Mouse (Mus musculus): ENCODE results near the gene Prkch. TPM values are rescaled to one million over a fixed set of nuclear protein-coding genes. Genes with fewer than 3 reads are reported as not detected.
A peak's percentile ranks its signal among the peaks of the same experiment; 100 is the strongest.

Prkch gene
- polyA plus RNA-seq, 1 experiment, result 3.2 TPM

GRCm38 (mm10) chr12:73802379-73803057 lies 217.9 kb downstream of the Prkch start:
- H3K27me3 ChIP-seq (ENCODE audit: control insufficient read depth, insufficient read depth, low read length), result no peaks in the 10 kb centered on the region
- no peak overlapping the region for H3K4me3 ChIP-seq (replicated peaks; ENCODE audit: insufficient read depth, low read depth, low read length)
- H3K27ac ChIP-seq (ENCODE audit: insufficient read depth, low read length), result no peak overlapping the region
- WGBS, result 35% methylated on average over 10 of the region's 10 CpGs
- no peak for TF ChIP-seq POLR2A (IDR thresholded peaks at IDR 0.05; ENCODE audit: borderline replicate concordance, insufficient read depth, low read length)
- TF ChIP-seq CTCF (IDR thresholded peaks at IDR 0.05; ENCODE audit: borderline replicate concordance, insufficient read depth, low read depth, low read length), result no peak
- H3K4me1 ChIP-seq (ENCODE audit: control insufficient read depth, insufficient read depth, low read length), result peaks cover 23% of the 10 kb centered on the region; the same call in 1 of the 2 replicates
- peak; percentile 44 to 71 for DNase-seq

- peaks cover 23% of the 10 kb centered on the region; the same call in 1 of the 2 replicates for H3K4me1 ChIP-seq (ENCODE audit: control insufficient read depth, insufficient read depth, low read length)
- TF ChIP-seq CTCF (IDR thresholded peaks at IDR 0.05; ENCODE audit: borderline replicate concordance, insufficient read depth, low read depth, low read length), result no peak
- H3K27ac ChIP-seq (ENCODE audit: insufficient read depth, low read length), result no peak overlapping the region
- no peaks in the 10 kb centered on the region for H3K27me3 ChIP-seq (ENCODE audit: control insufficient read depth, insufficient read depth, low read length)
- no peak for DNase-seq
- no peak overlapping the region for H3K4me3 ChIP-seq (replicated peaks; ENCODE audit: insufficient read depth, low read depth, low read length)
- WGBS, result 97% methylated on average over 4 of the region's 4 CpGs
These were observed 219.3 kb downstream of the Prkch start for GRCm38 (mm10) chr12:73803946-73804345.

DNA sequence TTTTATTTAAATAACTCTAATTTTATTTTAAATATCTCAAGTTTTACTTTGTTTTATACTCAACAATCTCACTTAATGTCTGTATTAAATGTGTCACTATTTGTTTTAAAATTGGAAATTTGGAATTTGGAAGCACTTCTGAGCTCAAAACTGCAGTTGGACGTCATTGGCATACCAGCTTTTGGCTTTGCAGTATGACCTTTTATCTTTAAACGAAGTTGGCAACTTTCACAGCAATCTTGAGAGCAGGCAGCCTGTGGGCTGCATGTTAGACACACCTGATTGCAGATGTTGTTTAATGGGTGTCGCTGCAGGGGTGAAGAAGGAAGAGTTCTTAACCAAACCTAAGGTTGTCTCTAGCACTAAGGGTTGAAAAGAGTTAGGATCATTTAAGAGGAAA lies 220.9 kb downstream of the Prkch start:
- Histone ChIP-seq H3K27ac (ENCODE audit: insufficient read depth, low read length) (no peak overlapping the region), H3K4me1 (ENCODE audit: control insufficient read depth, insufficient read depth, low read length) (peaks cover 19% of the 10 kb centered on the region; the same call in 1 of the 2 replicates), H3K4me3 (replicated peaks; ENCODE audit: insufficient read depth, low read depth, low read length) (no peak overlapping the region), H3K27me3 (ENCODE audit: control insufficient read depth, insufficient read depth, low read length) (no peaks in the 10 kb centered on the region)
- no peak for TF ChIP-seq POLR2A (IDR thresholded peaks at IDR 0.05; ENCODE audit: borderline replicate concordance, insufficient read depth, low read length)
- TF ChIP-seq CTCF (IDR thresholded peaks at IDR 0.05; ENCODE audit: borderline replicate concordance, insufficient read depth, low read depth, low read length), result no peak
- 73% methylated on average over 3 of the region's 3 CpGs for WGBS
- DNase-seq, result no peak

GRCm38 (mm10) chr12:73806003-73806402 lies 221.4 kb downstream of the Prkch start:
- TF ChIP-seq CTCF (IDR thresholded peaks at IDR 0.05; ENCODE audit: borderline replicate concordance, insufficient read depth, low read depth, low read length) (no peak), POLR2A (IDR thresholded peaks at IDR 0.05; ENCODE audit: borderline replicate concordance, insufficient read depth, low read length) (no peak)
- Histone ChIP-seq H3K27me3 (ENCODE audit: control insufficient read depth, insufficient read depth, low read length) (no peaks in the 10 kb centered on the region), H3K27ac (ENCODE audit: insufficient read depth, low read length) (no peak overlapping the region), H3K4me3 (replicated peaks; ENCODE audit: insufficient read depth, low read depth, low read length) (no peak overlapping the region), H3K4me1 (ENCODE audit: control insufficient read depth, insufficient read depth, low read length) (peaks cover 14% of the 10 kb centered on the region; the same call in 1 of the 2 replicates)
- WGBS, result 88% methylated on average over 5 of the region's 5 CpGs
- DNase-seq, result no peak

- no peak overlapping the region for H3K27ac ChIP-seq (ENCODE audit: insufficient read depth, low read length)
- H3K4me1 ChIP-seq (ENCODE audit: control insufficient read depth, insufficient read depth, low read length), result peaks cover 7% of the 10 kb centered on the region; the same call in 1 of the 2 replicates
- no peak for DNase-seq
- TF ChIP-seq POLR2A (IDR thresholded peaks at IDR 0.05; ENCODE audit: borderline replicate concordance, insufficient read depth, low read length) (no peak), CTCF (IDR thresholded peaks at IDR 0.05; ENCODE audit: borderline replicate concordance, insufficient read depth, low read depth, low read length) (no peak)
- WGBS, result 48% methylated on average over 2 of the region's 2 CpGs
- H3K27me3 ChIP-seq (ENCODE audit: control insufficient read depth, insufficient read depth, low read length), result no peaks in the 10 kb centered on the region
- H3K4me3 ChIP-seq (replicated peaks; ENCODE audit: insufficient read depth, low read depth, low read length), result no peak overlapping the region
These were observed 222.6 kb downstream of the Prkch start for GRCm38 (mm10) chr12:73807228-73807627.

DNA sequence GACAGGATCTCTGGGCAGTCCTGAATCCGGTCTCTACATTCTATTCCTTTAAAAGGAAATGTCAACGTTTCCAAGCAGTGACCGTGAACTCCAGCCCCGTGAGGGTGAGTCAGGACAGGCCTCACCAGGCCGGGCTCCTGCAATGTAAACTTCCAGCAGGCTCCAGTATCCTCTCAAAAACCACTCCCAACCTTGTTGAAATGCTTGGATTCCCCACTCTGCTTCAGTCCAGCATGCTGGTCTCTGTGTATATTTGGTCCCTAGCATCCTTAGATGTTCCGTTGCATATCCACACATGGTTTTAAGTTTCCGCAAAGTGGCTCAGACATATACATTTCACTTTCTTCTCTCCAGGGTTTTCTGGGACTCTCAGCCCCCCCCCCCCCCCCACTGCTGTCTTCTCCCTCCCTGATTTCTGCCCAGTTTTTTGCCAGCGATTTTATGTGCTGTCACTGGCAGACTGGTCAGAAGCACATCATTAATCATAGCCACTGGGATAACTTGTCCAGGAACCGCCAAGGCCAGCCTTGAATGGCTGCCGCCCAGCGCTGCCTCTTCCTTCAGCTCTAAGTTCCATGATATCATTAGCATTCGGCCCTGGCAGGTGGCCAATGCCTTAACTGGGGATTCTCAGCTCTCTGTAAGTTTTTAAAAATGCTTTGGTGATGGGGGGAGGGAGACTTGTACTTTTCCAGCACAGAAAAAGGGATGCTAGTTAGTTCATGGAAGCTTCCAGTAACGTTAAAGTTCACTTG lies 225.6 kb downstream of the Prkch start:
- H3K27me3 ChIP-seq (ENCODE audit: control insufficient read depth, insufficient read depth, low read length), result no peaks in the 10 kb centered on the region
- no peak overlapping the region for H3K27ac ChIP-seq (ENCODE audit: insufficient read depth, low read length)
- no peak for DNase-seq
- no peaks in the 10 kb centered on the region for H3K4me1 ChIP-seq (ENCODE audit: control insufficient read depth, insufficient read depth, low read length)
- no peak overlapping the region for H3K4me3 ChIP-seq (replicated peaks; ENCODE audit: insufficient read depth, low read depth, low read length)
- 59% methylated on average over 13 of the region's 13 CpGs for WGBS
- TF ChIP-seq POLR2A (IDR thresholded peaks at IDR 0.05; ENCODE audit: borderline replicate concordance, insufficient read depth, low read length), result no peak
- TF ChIP-seq CTCF (IDR thresholded peaks at IDR 0.05; ENCODE audit: borderline replicate concordance, insufficient read depth, low read depth, low read length), result no peak

- WGBS, result 50% methylated on average over 5 of the region's 5 CpGs
- no peak for TF ChIP-seq POLR2A (IDR thresholded peaks at IDR 0.05; ENCODE audit: borderline replicate concordance, insufficient read depth, low read length)
- no peak for TF ChIP-seq CTCF (IDR thresholded peaks at IDR 0.05; ENCODE audit: borderline replicate concordance, insufficient read depth, low read depth, low read length)
- Histone ChIP-seq H3K4me1 (ENCODE audit: control insufficient read depth, insufficient read depth, low read length) (no peaks in the 10 kb centered on the region), H3K27me3 (ENCODE audit: control insufficient read depth, insufficient read depth, low read length) (no peaks in the 10 kb centered on the region), H3K4me3 (replicated peaks; ENCODE audit: insufficient read depth, low read depth, low read length) (no peak overlapping the region), H3K27ac (ENCODE audit: insufficient read depth, low read length) (no peak overlapping the region)
- no peak for DNase-seq
These were observed 226.3 kb downstream of the Prkch start for GRCm38 (mm10) chr12:73810903-73811302.

DNA sequence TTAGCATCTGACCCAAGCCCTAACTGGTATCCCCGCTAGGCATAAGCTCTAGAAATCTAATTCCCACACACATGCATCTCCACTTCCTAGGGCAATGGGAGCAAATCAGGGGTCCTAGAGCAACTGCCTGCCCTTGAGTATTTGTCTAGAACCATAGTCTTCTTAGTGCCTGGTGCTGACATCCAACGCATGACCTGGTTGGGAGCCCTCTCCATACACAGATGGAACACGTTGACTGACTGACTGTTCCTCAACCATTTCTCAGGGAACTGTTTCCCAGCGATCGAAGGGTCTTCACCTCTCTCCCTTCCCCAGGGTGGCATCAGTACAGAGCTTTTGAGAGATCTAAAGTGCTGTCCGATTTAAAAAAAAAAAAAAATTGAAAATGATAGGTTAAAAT lies 227.6 kb downstream of the Prkch start:
- Histone ChIP-seq H3K27me3 (ENCODE audit: control insufficient read depth, insufficient read depth, low read length) (no peaks in the 10 kb centered on the region), H3K4me3 (replicated peaks; ENCODE audit: insufficient read depth, low read depth, low read length) (no peak overlapping the region), H3K4me1 (ENCODE audit: control insufficient read depth, insufficient read depth, low read length) (no peaks in the 10 kb centered on the region), H3K27ac (ENCODE audit: insufficient read depth, low read length) (no peak overlapping the region)
- DNase-seq, result no peak
- TF ChIP-seq CTCF (IDR thresholded peaks at IDR 0.05; ENCODE audit: borderline replicate concordance, insufficient read depth, low read depth, low read length) (no peak), POLR2A (IDR thresholded peaks at IDR 0.05; ENCODE audit: borderline replicate concordance, insufficient read depth, low read length) (no peak)
- 90% methylated on average over 6 of the region's 6 CpGs for WGBS
